Mouse (Mus musculus) embryonic stem cell, embryonic (primary cell): ENCODE results near the gene Uap1.

Experiments
- CTCF ChIA-PET, 4 experiments: fragments of 300-600 bp in 2 of 4; fragments of 350-600 bp in 2 of 4; sonication (Branson Sonifier 250); formaldehyde crosslinking; loops; one replicate each; lab custom pipeline; 2022; ENCODE audit warnings: inconsistent platforms in 2 of 4; lab: Charles Lee
- POLR2A ChIA-PET, 4 experiments: fragments of 300-600 bp in 2 of 4; fragments of 350-600 bp in 2 of 4; sonication (Branson Sonifier 250); formaldehyde crosslinking; loops; one replicate each; lab custom pipeline; 2022; ENCODE audit warnings: antibody characterized with exemption in 4 of 4, inconsistent platforms in 1 of 4; lab: Charles Lee

Uap1 gene

GRCm38 (mm10) chr1:170176661-170177239, 2.0 kb upstream of the Uap1 start:
- ChIA-PET POLR2A (interaction anchor here in 1 of 4 experiments (1.0 kb wide), 1 partner anchor 15 kb away, joined by 4 read pairs; no protein-coding TSS in a partner anchor), CTCF (interaction anchor here in 1 of 4 experiments (1.2 kb wide), 1 partner anchor 21 kb away, joined by 4 read pairs; no protein-coding TSS in a partner anchor)

DNA sequence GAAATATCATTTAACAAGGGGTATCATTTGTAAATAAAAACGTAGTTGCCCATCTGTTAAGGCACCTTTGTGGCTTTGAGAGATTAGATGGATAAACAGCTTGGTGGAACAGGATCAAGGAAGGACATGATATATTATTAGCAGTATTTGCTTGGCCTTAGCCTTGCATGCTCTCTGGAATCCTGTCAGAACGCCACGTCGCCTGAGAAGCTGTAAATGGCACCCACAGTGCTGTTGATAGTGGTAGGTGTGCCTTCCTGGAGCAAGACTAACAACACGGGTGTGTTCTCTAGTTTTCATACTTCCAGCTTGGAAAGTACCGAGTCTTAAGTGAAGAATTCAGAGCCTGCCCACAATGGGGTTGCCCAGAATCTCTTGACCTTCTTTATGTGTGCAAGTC, 1.1 kb upstream of the Uap1 start:
- POLR2A ChIA-PET = interaction anchor here in 3 of 4 experiments (0.7 to 2.1 kb wide), 7 partner anchors 9 to 86 kb away, joined by 3 to 9 read pairs (median 4); no protein-coding TSS in a partner anchor
- CTCF ChIA-PET = interaction anchor here in 3 of 4 experiments (0.5 to 2.4 kb wide), 3 partner anchors 10 to 552 kb away, joined by 3 to 9 read pairs (median 4); no protein-coding TSS in a partner anchor

- POLR2A ChIA-PET = interaction anchor here in 3 of 4 experiments (0.6 to 2.1 kb wide), 10 partner anchors 8 to 415 kb away, joined by 3 to 9 read pairs (median 4); partner anchors contain the start of genes Nos1ap (in 1 of the 3) and Uhmk1 (in 1 of the 3)
- CTCF ChIA-PET = interaction anchor here in 2 of 4 experiments (0.6 to 2.4 kb wide), 5 partner anchors 8 to 526 kb away, joined by 3 to 9 read pairs (median 4); no protein-coding TSS in a partner anchor
Observed at GRCm38 (mm10) chr1:170173991-170174813, 555 bp downstream of the Uap1 start.

GRCm38 (mm10) chr1:170167781-170168180, 7.0 kb downstream of the Uap1 start:
- ChIA-PET POLR2A (no interaction called here), CTCF (interaction anchor here in 1 of 4 experiments (1.1 kb wide), 1 partner anchor 12 kb away, joined by 4 read pairs; no protein-coding TSS in a partner anchor)

DNA sequence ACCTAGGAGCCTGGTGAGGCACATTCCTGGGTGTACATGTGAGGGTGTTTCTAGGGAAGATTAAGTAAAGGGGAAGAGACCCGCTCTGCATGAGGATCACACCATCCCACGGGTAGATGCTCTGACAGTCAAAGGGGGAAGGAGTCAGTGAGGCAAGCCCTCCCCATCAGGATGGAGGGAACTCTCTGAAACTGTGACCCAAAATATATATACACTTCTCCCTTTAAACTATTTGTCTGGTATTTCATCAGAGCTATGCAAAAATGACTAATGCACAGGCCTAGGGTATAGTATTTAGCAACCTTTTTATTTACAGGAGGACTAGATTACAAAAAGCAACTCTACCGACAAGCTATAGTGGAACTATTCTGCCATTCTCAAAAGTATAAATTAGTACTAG, 9.8 kb downstream of the Uap1 start:
- ChIA-PET CTCF (interaction anchor here in 1 of 4 experiments (2.0 kb wide), 1 partner anchor 10 kb away, joined by 9 read pairs; the partner anchor contains the start of gene Uap1), POLR2A (interaction anchor here in 1 of 4 experiments (1.3 kb wide), 1 partner anchor 12 kb away, joined by 3 read pairs; no protein-coding TSS in a partner anchor)

DNA sequence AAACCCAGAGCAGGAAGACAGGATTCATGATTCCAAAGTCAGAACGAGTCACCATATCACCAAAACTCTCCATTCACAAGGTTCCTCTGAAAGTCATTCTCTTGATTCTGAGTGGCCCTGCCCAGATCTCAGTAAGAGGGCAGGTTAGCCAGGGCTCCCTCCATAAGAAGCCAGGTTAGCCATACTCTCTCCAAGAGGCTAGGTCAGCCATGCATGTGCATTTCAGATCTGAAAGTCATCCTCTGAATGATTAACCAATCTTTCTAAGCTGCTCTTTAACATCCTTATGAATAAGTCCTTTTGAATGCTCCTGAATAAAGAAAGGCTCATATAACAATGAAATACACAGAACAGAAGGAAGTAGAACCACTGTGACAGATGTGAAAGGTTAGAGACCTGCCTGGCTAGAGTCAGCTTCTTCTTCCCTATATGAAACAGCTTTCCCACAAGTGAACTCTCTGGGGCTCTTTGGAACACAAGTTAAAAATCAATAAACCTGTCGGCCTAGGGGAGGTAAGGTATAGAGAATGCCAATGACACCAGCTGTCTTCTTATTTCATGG, 10.6 kb downstream of the Uap1 start:
- POLR2A ChIA-PET = no interaction called here
- CTCF ChIA-PET = no interaction called here

- ChIA-PET POLR2A (no interaction called here), CTCF (no interaction called here)
Observed at GRCm38 (mm10) chr1:170163398-170163943, 11.3 kb downstream of the Uap1 start.

DNA sequence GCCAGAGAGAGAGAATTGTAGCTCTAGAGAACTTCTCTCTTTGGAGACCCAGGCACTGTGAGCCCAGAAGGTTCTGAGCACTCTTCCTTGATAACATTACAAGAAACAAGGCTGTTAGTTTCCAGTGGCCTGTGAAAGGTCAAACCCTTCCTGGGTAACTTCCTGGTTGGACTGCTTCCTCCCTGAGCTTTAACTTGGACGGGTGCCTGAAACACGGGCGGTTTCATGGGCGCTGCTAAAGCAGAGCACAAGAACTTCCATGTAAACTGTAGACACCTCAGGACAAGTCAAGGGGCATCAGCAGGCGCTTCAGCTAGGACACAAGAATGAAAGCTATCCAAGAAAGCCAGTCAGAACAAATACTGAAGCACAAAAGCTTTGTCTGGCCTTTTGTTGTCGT, 12.9 kb downstream of the Uap1 start:
- ChIA-PET POLR2A (interaction anchor here in 1 of 4 experiments (0.9 kb wide), 1 partner anchor 11 kb away, joined by 3 read pairs; no protein-coding TSS in a partner anchor), CTCF (no interaction called here)

GRCm38 (mm10) chr1:170160397-170160938, 14.3 kb downstream of the Uap1 start:
- ChIA-PET CTCF (no interaction called here), POLR2A (no interaction called here)

GRCm38 (mm10) chr1:170159707-170160106, 15.1 kb downstream of the Uap1 start:
- ChIA-PET CTCF (interaction anchor here in 1 of 4 experiments (0.6 kb wide), 1 partner anchor 16 kb away, joined by 3 read pairs; no protein-coding TSS in a partner anchor), POLR2A (no interaction called here)

DNA sequence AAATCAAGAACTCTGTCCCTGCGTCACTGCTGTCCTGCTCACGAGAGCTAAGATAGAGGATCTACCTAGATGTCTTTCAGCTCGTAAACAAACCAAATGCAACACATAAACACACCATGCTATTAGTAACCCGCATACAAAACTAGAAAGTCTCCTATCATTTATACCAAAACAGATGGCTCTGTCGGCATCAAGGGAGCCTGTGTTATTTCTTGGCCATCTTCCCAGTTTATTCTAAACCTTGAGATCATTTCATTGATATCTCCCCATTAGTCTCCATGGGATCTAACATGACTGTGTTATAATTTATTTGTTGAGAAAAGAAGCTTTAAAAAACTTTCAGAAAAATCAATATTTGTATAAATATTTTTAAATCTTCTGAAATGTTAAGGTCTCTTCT, 19.0 kb downstream of the Uap1 start:
- ChIA-PET POLR2A (interaction anchor here in 2 of 4 experiments (0.6 to 1.2 kb wide), 2 partner anchors 62 to 400 kb away, joined by 3 to 4 read pairs; no protein-coding TSS in a partner anchor), CTCF (interaction anchor here in 2 of 4 experiments (0.8 to 1.6 kb wide), 8 partner anchors 12 to 458 kb away, joined by 3 to 10 read pairs (median 4); no protein-coding TSS in a partner anchor)

GRCm38 (mm10) chr1:170155298-170155697, 19.5 kb downstream of the Uap1 start:
- CTCF ChIA-PET = interaction anchor here in 2 of 4 experiments (0.8 to 1.6 kb wide), 7 partner anchors 12 to 458 kb away, joined by 3 to 10 read pairs (median 4); no protein-coding TSS in a partner anchor

DNA sequence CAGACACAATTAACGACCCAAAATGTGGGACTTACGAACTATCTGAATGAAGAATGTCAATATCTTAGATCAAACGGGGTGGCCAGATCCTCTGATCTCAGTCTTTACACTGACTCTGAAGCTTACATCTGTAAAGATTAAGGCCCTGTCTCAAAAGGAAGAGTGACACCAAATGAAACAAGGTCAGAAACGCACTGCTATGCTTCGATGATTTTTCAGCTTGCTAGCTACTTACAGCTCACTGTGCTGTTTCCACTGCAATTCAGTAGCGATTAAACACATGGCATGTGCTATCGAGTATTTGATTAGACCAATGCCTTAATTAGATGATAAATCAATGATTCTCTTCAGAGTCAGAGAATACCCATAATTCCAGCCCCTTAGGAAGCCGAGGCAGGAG, 20.8 kb downstream of the Uap1 start:
- ChIA-PET CTCF (interaction anchor here in 1 of 4 experiments (0.5 to 0.6 kb wide), 2 partner anchors 12 to 30 kb away, joined by 3 read pairs; no protein-coding TSS in a partner anchor), POLR2A (no interaction called here)

More at GRCm38 (mm10) chr1:170155298-170155697, 19.5 kb downstream of the Uap1 start:
- POLR2A ChIA-PET = interaction anchor here in 2 of 4 experiments (0.6 to 1.2 kb wide), 2 partner anchors 63 to 401 kb away, joined by 3 to 4 read pairs; no protein-coding TSS in a partner anchor

DNA sequence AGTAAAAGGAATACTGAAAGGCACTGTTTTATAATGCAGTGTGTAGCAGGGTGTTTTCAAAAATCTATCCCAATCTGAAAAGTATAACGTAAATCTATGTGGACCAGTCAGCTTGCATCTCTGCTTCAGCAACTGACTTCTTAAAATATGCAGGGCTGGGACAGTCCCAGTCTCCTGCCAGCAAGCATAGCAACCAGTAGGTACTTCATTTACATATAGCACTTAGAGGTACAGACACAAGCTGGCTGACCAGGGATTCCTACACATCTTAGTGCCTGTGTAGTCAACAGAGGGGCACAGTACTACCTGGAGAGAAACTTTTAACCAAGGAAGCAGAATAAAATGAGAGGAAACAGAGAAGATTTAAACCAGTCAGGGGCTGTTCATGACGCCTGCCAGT, 22.2 kb downstream of the Uap1 start:
- ChIA-PET CTCF (interaction anchor here in 1 of 4 experiments (1.3 kb wide), 1 partner anchor 218 kb away, joined by 3 read pairs; no protein-coding TSS in a partner anchor), POLR2A (interaction anchor here in 1 of 4 experiments (0.9 to 1.4 kb wide), 3 partner anchors 12 to 36 kb away, joined by 3 read pairs; no protein-coding TSS in a partner anchor)

DNA sequence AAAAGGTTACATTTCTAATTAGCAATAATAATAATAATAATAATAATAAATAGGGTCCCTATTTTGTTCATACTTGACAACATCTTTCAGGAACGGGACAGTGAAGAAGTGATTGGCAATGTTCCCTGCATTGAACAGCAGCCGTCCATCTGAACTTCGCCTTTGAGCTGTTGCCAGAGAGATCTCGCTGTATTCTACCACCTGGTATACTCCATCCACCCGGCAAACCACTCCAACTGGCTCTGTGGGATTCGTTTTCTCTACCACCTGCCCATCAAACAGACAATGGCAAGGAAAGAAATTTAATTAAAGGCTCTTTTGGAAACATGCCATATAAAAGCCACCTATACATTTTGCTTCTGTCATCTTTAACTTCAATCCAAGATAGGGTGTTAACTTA, 23.9 kb downstream of the Uap1 start:
- ChIA-PET CTCF (no interaction called here), POLR2A (interaction anchor here in 1 of 4 experiments (1.3 kb wide), 1 partner anchor 15 kb away, joined by 3 read pairs; no protein-coding TSS in a partner anchor)

- CTCF ChIA-PET = no interaction called here
- POLR2A ChIA-PET = interaction anchor here in 1 of 4 experiments (0.6 kb wide), 1 partner anchor 490 kb away, joined by 3 read pairs; no protein-coding TSS in a partner anchor
Observed at GRCm38 (mm10) chr1:170149756-170150155, 25.0 kb downstream of the Uap1 start.

- ChIA-PET POLR2A (interaction anchor here in 2 of 4 experiments (0.6 to 1.2 kb wide), 2 partner anchors 23 to 42 kb away, joined by 3 to 5 read pairs; no protein-coding TSS in a partner anchor), CTCF (no interaction called here)
Observed at GRCm38 (mm10) chr1:170148536-170148935, 26.2 kb downstream of the Uap1 start.
